Mouse (Mus musculus) bone marrow, adult 2 months (tissue): Measurements from ENCODE around the gene Aasdh.

Source experiments
- CTCF ChIP-seq: fragments of 200-500 bp; IDR thresholded peaks from 2 replicates; pipeline ENCODE4 v1.5.1; 2011; ENCODE audit warnings: low read length, control low read depth; ENCODE audit not compliant: control insufficient read depth, insufficient read depth
- POLR2A ChIP-seq: fragments of 200-500 bp; IDR thresholded peaks from 2 replicates; pipeline ENCODE4 v1.6.1; 2011; ENCODE audit warnings: low read depth, mild to moderate bottlenecking, control low read depth, low read length, borderline replicate concordance; ENCODE audit not compliant: control insufficient read depth

DNA sequence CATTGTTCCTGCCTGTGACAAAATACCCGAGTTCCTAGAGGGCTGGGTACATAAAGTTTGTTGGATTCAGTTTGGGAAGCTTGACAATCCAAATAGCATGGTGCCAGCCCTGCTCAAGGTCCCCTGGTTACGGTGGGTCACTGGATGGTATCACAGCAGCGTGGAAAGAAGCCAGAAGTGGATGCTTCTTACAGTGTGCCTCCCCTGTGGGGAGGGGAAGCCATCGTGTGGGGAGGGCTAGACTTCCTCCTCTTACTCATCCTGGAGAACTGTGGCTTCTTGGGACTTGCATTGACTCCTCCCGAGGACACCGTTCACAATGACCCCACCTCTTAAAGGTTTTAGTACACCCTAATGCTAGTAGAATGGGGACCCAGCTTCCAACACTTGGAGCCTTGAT lies 65.5 kb downstream of the Aasdh start:
- TF ChIP-seq CTCF (no peak), POLR2A (no peak)
